Mouse (Mus musculus): ENCODE data around the gene Nucb1. TPM values are rescaled to one million over a fixed set of nuclear protein-coding genes. Genes with fewer than 3 reads are reported as not detected.
"Not testable (repeated sequence)": the region's sequence is repeated elsewhere in the genome, so short reads cannot be mapped to it uniquely, and the experiment has no call there.

Nucb1 gene
- polyA plus RNA-seq, 1 experiment from 2014 or later, result 199 TPM

- Histone ChIP-seq H3K4me1 (replicated peaks; ENCODE audit: control insufficient read depth, insufficient read depth) (no peaks in the 10 kb centered on the region), H3K27me3 (ENCODE audit: control insufficient read depth, insufficient read depth, low read length) (no peaks in the 10 kb centered on the region), H3K4me3 (ENCODE audit: low read depth, low read length) (no peak overlapping the region), H3K36me3 (ENCODE audit: control insufficient read depth, insufficient read depth, low read length) (peaks cover 8% of the 10 kb centered on the region), H3K9me3 (ENCODE audit: control insufficient read depth, low read length) (no peaks in the 10 kb centered on the region), H3K9ac (ENCODE audit: low read length) (no peak overlapping the region), H3K27ac (replicated peaks) (no peak overlapping the region), H3K4me2 (replicated peaks; ENCODE audit: low read depth) (no peak overlapping the region)
- 75% methylated on average over 7 of the region's 7 CpGs for WGBS
- DNase-seq (ENCODE audit: low spot score) (no peak), ATAC-seq (ENCODE audit: low FRiP score, low TSS enrichment) (no peak)
- no peak for TF ChIP-seq EP300 (optimal IDR thresholded peaks at IDR 0.05)
- TF ChIP-seq CTCF (IDR thresholded peaks at IDR 0.05; ENCODE audit: low read depth), result no peak
Measured at GRCm38 (mm10) chr7:45489578-45489977, 20.6 kb downstream of the Nucb1 start.

- Histone ChIP-seq H3K27ac (replicated peaks) (peak within 1 kb of the TSS; percentile 61), H3K4me3 (ENCODE audit: low read depth, low read length) (peak within 1 kb of the TSS; percentile 43), H3K36me3 (ENCODE audit: control insufficient read depth, insufficient read depth, low read length) (0 out of 2 replicates have a peak, but pooled peaks cover under 1% of the 10 kb centered on the region), H3K9ac (ENCODE audit: low read length) (peak within 1 kb of the TSS; percentile 59), H3K9me3 (ENCODE audit: control insufficient read depth, low read length) (no peaks in the 10 kb centered on the region), H3K27me3 (ENCODE audit: control insufficient read depth, insufficient read depth, low read length) (no peaks in the 10 kb centered on the region), H3K4me2 (replicated peaks; ENCODE audit: low read depth) (peak within 1 kb of the TSS; percentile 61), H3K4me1 (replicated peaks; ENCODE audit: control insufficient read depth, insufficient read depth) (no peaks in the 10 kb centered on the region)
- TF ChIP-seq EP300 (optimal IDR thresholded peaks at IDR 0.05), result no peak
- TF ChIP-seq CTCF (IDR thresholded peaks at IDR 0.05; ENCODE audit: low read depth), result no peak
- DNase-seq (ENCODE audit: low spot score) (peak; percentile 54), ATAC-seq (ENCODE audit: low FRiP score, low TSS enrichment) (peak; percentile 51)
- 12% methylated on average over 38 of the region's 38 CpGs for WGBS
Measured at GRCm38 (mm10) chr7:45488293-45489204, 21.7 kb downstream of the Nucb1 start, which contains the start of gene Dhdh. TSS of gene Dhdh (minus strand) at chr7:45488805.

- TF ChIP-seq CTCF (IDR thresholded peaks at IDR 0.05; ENCODE audit: low read depth), result no peak
- no peak for TF ChIP-seq EP300 (optimal IDR thresholded peaks at IDR 0.05)
- no peaks in the 10 kb centered on the region for H3K4me1 ChIP-seq (replicated peaks; ENCODE audit: control insufficient read depth, insufficient read depth)
- H3K36me3 ChIP-seq (ENCODE audit: control insufficient read depth, insufficient read depth, low read length), result no peaks in the 10 kb centered on the region
- H3K4me2 ChIP-seq (replicated peaks; ENCODE audit: low read depth), result peak overlapping the region; percentile 61; the same call in 1 of the 2 replicates
- H3K9ac ChIP-seq (ENCODE audit: low read length), result no peak overlapping the region
- no peaks in the 10 kb centered on the region for H3K27me3 ChIP-seq (ENCODE audit: control insufficient read depth, insufficient read depth, low read length)
- no peaks in the 10 kb centered on the region for H3K9me3 ChIP-seq (ENCODE audit: control insufficient read depth, low read length)
- 59% methylated on average over 11 of the region's 11 CpGs for WGBS
- H3K27ac ChIP-seq (replicated peaks), result peak overlapping the region; percentile 61
- no peak for ATAC-seq (ENCODE audit: low FRiP score, low TSS enrichment)
- DNase-seq (ENCODE audit: low spot score), result no peak
- peak overlapping the region; percentile 43; the same call in 1 of the 2 replicates for H3K4me3 ChIP-seq (ENCODE audit: low read depth, low read length)
Measured at GRCm38 (mm10) chr7:45487861-45488292, 22.3 kb downstream of the Nucb1 start.

GRCm38 (mm10) chr7:45486761-45487415, 23.3 kb downstream of the Nucb1 start, which contains the start of gene Gm45808:
TSS of gene Gm45808 (minus strand) at chr7:45486811.
- no peak within 1 kb of the TSS for H3K4me3 ChIP-seq (ENCODE audit: low read depth, low read length)
- H3K27me3 ChIP-seq (ENCODE audit: control insufficient read depth, insufficient read depth, low read length), result no peaks in the 10 kb centered on the region
- no peaks in the 10 kb centered on the region for H3K4me1 ChIP-seq (replicated peaks; ENCODE audit: control insufficient read depth, insufficient read depth)
- H3K4me2 ChIP-seq (replicated peaks; ENCODE audit: low read depth), result no peak within 1 kb of the TSS
- 75% methylated on average over 12 of the region's 12 CpGs for WGBS
- DNase-seq (ENCODE audit: low spot score) (no peak), ATAC-seq (ENCODE audit: low FRiP score, low TSS enrichment) (no peak)
- no peaks in the 10 kb centered on the region for H3K36me3 ChIP-seq (ENCODE audit: control insufficient read depth, insufficient read depth, low read length)
- H3K9me3 ChIP-seq (ENCODE audit: control insufficient read depth, low read length), result no peaks in the 10 kb centered on the region
- no peak within 1 kb of the TSS for H3K27ac ChIP-seq (replicated peaks)
- H3K9ac ChIP-seq (ENCODE audit: low read length), result no peak within 1 kb of the TSS
- TF ChIP-seq EP300 (optimal IDR thresholded peaks at IDR 0.05), result no peak
- no peak for TF ChIP-seq CTCF (IDR thresholded peaks at IDR 0.05; ENCODE audit: low read depth)

- Histone ChIP-seq H3K9me3 (ENCODE audit: control insufficient read depth, low read length) (no peaks in the 10 kb centered on the region), H3K4me2 (replicated peaks; ENCODE audit: low read depth) (no peak overlapping the region), H3K36me3 (ENCODE audit: control insufficient read depth, insufficient read depth, low read length) (no peaks in the 10 kb centered on the region), H3K9ac (ENCODE audit: low read length) (no peak overlapping the region), H3K27ac (replicated peaks) (no peak overlapping the region), H3K27me3 (ENCODE audit: control insufficient read depth, insufficient read depth, low read length) (no peaks in the 10 kb centered on the region), H3K4me3 (ENCODE audit: low read depth, low read length) (no peak overlapping the region), H3K4me1 (replicated peaks; ENCODE audit: control insufficient read depth, insufficient read depth) (no peaks in the 10 kb centered on the region)
- WGBS, result 52% methylated on average over 7 of the region's 7 CpGs
- no peak for ATAC-seq (ENCODE audit: low FRiP score, low TSS enrichment)
- TF ChIP-seq CTCF (IDR thresholded peaks at IDR 0.05; ENCODE audit: low read depth), result no peak
- no peak for TF ChIP-seq EP300 (optimal IDR thresholded peaks at IDR 0.05)
- no peak for DNase-seq (ENCODE audit: low spot score)
Measured at GRCm38 (mm10) chr7:45486158-45486557, 24.0 kb downstream of the Nucb1 start.

GRCm38 (mm10) chr7:45484985-45485384, 25.2 kb downstream of the Nucb1 start:
- not testable (repeated sequence) for H3K4me3 ChIP-seq (ENCODE audit: low read depth, low read length); H3K36me3 ChIP-seq (ENCODE audit: control insufficient read depth, insufficient read depth, low read length); H3K9ac ChIP-seq (ENCODE audit: low read length); H3K4me1 ChIP-seq (replicated peaks; ENCODE audit: control insufficient read depth, insufficient read depth); H3K9me3 ChIP-seq (ENCODE audit: control insufficient read depth, low read length); H3K27ac ChIP-seq (replicated peaks); DNase-seq (ENCODE audit: low spot score); ATAC-seq (ENCODE audit: low FRiP score, low TSS enrichment); H3K27me3 ChIP-seq (ENCODE audit: control insufficient read depth, insufficient read depth, low read length); H3K4me2 ChIP-seq (replicated peaks; ENCODE audit: low read depth)
- 89% methylated on average over 5 of the region's 5 CpGs for WGBS

Measured in stomach, postnatal 0 days (tissue).